Mouse (Mus musculus): ENCODE data around the gene Nectin2. TPM values are rescaled to one million over a fixed set of nuclear protein-coding genes. Genes with fewer than 3 reads are reported as not detected.
A peak's percentile ranks its signal among the peaks of the same experiment; 100 is the strongest.

Nectin2 gene
- polyA plus RNA-seq, 1 experiment from 2014 or later = 55.2 TPM

DNA sequence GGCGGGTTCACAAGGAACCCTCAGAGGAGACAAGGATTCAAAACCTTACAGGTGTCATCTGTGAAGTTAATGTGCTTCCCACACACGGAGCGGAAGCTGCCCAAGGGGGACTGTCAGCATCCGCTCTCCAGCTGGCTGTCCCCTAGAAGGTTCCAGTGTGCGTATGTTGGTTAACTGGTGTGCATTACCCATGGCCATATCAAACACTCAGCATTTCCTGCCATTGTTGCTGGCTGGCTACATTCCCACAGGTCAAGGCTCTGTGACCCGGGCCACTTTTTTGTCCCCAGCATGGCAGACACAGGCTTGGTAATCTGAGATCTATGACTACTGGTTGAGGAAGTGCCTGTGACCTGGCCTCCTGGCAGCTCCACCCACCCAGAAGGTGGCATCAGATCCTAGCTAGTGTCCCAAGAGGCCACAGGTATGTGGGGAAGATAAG, 27.5 kb downstream of the Nectin2 start:
- ATAC-seq (ENCODE audit: low read depth) (no peak), DNase-seq (ENCODE audit: low spot score) (no peak)
- Histone ChIP-seq H3K4me1 (ENCODE audit: control insufficient read depth, insufficient read depth, low read length) (no peaks in the 10 kb centered on the region), H3K36me3 (ENCODE audit: control insufficient read depth, insufficient read depth, low read length) (peaks cover 89% of the 10 kb centered on the region), H3K27me3 (replicated peaks; ENCODE audit: control insufficient read depth, insufficient read depth, low read length) (no peaks in the 10 kb centered on the region), H3K9ac (ENCODE audit: low read depth, low read length) (no peak overlapping the region), H3K27ac (replicated peaks; ENCODE audit: low read depth, low read length) (no peak overlapping the region), H3K4me2 (ENCODE audit: low read depth, low read length) (no peak overlapping the region), H3K4me3 (ENCODE audit: low read depth, low read length) (no peak overlapping the region), H3K9me3 (ENCODE audit: control insufficient read depth, low read length) (peaks cover 18% of the 10 kb centered on the region)
- WGBS = 82% methylated on average over 6 of the region's 6 CpGs

DNA sequence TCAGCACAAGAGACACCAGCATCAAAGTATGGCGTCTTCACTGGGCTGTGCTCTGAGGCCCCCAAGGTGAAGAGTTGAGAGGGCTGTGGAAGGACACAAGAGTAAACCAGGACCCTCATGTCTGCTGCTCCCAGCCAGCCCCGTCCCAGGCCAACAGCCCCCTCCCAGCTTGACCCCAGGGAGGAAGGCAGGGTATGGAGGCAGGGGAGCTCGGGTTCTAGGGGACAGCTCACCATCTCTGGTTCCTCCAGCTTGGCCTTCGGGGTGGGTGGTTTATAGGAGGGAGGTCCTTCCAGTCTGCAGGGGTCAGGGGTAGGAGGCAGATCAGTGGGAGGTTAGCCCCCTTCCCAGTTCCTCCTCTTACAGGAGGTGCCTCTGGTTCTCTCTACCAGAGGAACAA, 31.1 kb downstream of the Nectin2 start:
- H3K4me3 ChIP-seq (ENCODE audit: low read depth, low read length) = no peak overlapping the region
- 0 out of 2 replicates have a peak, but pooled peaks cover 4% of the 10 kb centered on the region for H3K4me1 ChIP-seq (ENCODE audit: control insufficient read depth, insufficient read depth, low read length)
- H3K36me3 ChIP-seq (ENCODE audit: control insufficient read depth, insufficient read depth, low read length) = peaks cover 56% of the 10 kb centered on the region
- WGBS = 86% methylated on average over 3 of the region's 4 CpGs
- no peak for ATAC-seq (ENCODE audit: low read depth)
- H3K27ac ChIP-seq (replicated peaks; ENCODE audit: low read depth, low read length) = no peak overlapping the region
- H3K9me3 ChIP-seq (ENCODE audit: control insufficient read depth, low read length) = peaks cover 18% of the 10 kb centered on the region
- no peak for DNase-seq (ENCODE audit: low spot score)
- H3K9ac ChIP-seq (ENCODE audit: low read depth, low read length) = no peak overlapping the region
- no peak overlapping the region for H3K4me2 ChIP-seq (ENCODE audit: low read depth, low read length)
- no peaks in the 10 kb centered on the region for H3K27me3 ChIP-seq (replicated peaks; ENCODE audit: control insufficient read depth, insufficient read depth, low read length)

DNA sequence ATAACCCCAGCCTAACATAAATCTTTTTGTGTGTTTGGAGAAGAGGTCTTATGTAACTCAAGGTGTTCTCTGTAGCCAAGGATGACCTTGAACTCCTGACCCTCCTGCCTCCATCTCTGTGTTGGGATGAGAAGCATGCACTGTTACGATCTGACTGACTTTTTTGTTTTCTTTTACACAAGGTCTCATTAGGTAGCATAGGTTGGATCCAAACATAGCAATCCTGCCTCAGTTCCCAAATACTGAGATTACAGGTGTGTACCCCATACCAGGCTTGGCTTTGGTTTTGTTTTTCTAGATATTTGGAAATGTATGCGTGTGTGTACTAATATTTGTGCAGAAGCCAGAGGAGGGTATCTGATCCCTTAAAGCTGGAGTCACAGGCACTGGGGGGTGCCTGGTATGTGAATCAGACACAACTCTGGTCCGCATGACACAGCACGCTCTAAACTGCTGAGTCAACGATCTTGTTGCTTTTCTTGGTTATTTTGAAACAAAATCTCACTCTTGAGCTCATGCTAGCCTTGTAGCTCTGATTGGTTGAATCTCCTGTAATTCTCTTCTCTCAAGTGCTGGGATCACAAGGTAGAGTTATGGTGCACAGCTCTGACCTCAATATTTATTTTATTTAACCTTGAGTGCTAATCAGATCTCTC, 31.9 kb downstream of the Nectin2 start:
- Histone ChIP-seq H3K36me3 (ENCODE audit: control insufficient read depth, insufficient read depth, low read length) (peaks cover 53% of the 10 kb centered on the region), H3K27me3 (replicated peaks; ENCODE audit: control insufficient read depth, insufficient read depth, low read length) (no peaks in the 10 kb centered on the region), H3K27ac (replicated peaks; ENCODE audit: low read depth, low read length) (no peak overlapping the region), H3K4me3 (ENCODE audit: low read depth, low read length) (no peak overlapping the region), H3K9ac (ENCODE audit: low read depth, low read length) (no peak overlapping the region), H3K9me3 (ENCODE audit: control insufficient read depth, low read length) (peaks cover 18% of the 10 kb centered on the region), H3K4me2 (ENCODE audit: low read depth, low read length) (no peak overlapping the region), H3K4me1 (ENCODE audit: control insufficient read depth, insufficient read depth, low read length) (0 out of 2 replicates have a peak, but pooled peaks cover 4% of the 10 kb centered on the region)
- DNase-seq (ENCODE audit: low spot score) (no peak), ATAC-seq (ENCODE audit: low read depth) (no peak)
- WGBS = 97% methylated on average over 5 of the region's 5 CpGs

DNA sequence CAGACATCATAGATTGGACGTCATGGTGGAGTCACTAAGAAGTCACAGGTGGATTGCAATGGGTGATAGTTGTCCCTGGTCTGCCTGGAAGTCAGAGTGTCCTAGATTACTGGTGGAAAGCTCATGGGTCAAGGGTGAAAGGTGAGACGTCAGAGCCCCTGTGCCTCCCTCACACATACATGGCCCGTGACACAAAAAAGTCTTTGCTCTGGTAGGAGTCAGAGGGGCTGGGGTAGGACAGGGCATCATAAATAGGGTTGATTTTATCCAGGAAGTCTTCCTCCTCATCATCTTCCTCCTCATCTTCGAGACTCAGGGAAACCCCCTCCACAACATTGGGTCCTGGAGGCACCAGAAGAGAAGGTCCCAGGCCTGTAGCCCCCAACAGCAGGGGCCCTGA, 32.9 kb downstream of the Nectin2 start:
- Histone ChIP-seq H3K27ac (replicated peaks; ENCODE audit: low read depth, low read length) (no peak overlapping the region), H3K9ac (ENCODE audit: low read depth, low read length) (no peak overlapping the region), H3K9me3 (ENCODE audit: control insufficient read depth, low read length) (peaks cover 18% of the 10 kb centered on the region), H3K4me3 (ENCODE audit: low read depth, low read length) (no peak overlapping the region), H3K4me1 (ENCODE audit: control insufficient read depth, insufficient read depth, low read length) (0 out of 2 replicates have a peak, but pooled peaks cover 4% of the 10 kb centered on the region), H3K4me2 (ENCODE audit: low read depth, low read length) (no peak overlapping the region), H3K36me3 (ENCODE audit: control insufficient read depth, insufficient read depth, low read length) (peaks cover 54% of the 10 kb centered on the region), H3K27me3 (replicated peaks; ENCODE audit: control insufficient read depth, insufficient read depth, low read length) (no peaks in the 10 kb centered on the region)
- DNase-seq (ENCODE audit: low spot score) (no peak), ATAC-seq (ENCODE audit: low read depth) (no peak)
- WGBS = 75% methylated on average over 4 of the region's 4 CpGs

DNA sequence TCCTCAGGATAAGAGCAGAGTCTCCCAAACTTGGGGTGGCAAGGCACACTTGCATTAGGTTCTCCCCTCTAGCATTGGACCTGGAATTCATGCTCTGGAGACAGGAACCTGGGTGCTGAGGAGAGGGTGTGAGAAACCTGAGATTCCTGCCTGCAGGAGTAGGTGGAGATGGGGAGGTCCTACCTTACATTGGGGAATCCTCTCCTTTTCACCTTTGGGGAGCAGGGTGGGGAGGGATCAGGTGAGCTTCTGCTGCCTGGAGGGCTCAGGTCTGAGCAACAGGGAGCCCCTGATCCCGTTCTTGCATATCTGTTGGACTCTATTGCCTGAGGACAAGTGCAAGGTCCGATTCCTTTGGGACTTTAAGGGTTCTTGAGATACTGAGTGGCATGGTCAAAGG, 33.5 kb downstream of the Nectin2 start:
- 74% methylated on average over 2 of the region's 2 CpGs for WGBS
- Histone ChIP-seq H3K4me3 (ENCODE audit: low read depth, low read length) (no peak overlapping the region), H3K9me3 (ENCODE audit: control insufficient read depth, low read length) (peaks cover 15% of the 10 kb centered on the region), H3K27ac (replicated peaks; ENCODE audit: low read depth, low read length) (no peak overlapping the region), H3K27me3 (replicated peaks; ENCODE audit: control insufficient read depth, insufficient read depth, low read length) (no peaks in the 10 kb centered on the region), H3K4me1 (ENCODE audit: control insufficient read depth, insufficient read depth, low read length) (0 out of 2 replicates have a peak, but pooled peaks cover 4% of the 10 kb centered on the region), H3K36me3 (ENCODE audit: control insufficient read depth, insufficient read depth, low read length) (peaks cover 55% of the 10 kb centered on the region), H3K4me2 (ENCODE audit: low read depth, low read length) (no peak overlapping the region), H3K9ac (ENCODE audit: low read depth, low read length) (no peak overlapping the region)
- DNase-seq (ENCODE audit: low spot score) (no peak), ATAC-seq (ENCODE audit: low read depth) (no peak)

DNA sequence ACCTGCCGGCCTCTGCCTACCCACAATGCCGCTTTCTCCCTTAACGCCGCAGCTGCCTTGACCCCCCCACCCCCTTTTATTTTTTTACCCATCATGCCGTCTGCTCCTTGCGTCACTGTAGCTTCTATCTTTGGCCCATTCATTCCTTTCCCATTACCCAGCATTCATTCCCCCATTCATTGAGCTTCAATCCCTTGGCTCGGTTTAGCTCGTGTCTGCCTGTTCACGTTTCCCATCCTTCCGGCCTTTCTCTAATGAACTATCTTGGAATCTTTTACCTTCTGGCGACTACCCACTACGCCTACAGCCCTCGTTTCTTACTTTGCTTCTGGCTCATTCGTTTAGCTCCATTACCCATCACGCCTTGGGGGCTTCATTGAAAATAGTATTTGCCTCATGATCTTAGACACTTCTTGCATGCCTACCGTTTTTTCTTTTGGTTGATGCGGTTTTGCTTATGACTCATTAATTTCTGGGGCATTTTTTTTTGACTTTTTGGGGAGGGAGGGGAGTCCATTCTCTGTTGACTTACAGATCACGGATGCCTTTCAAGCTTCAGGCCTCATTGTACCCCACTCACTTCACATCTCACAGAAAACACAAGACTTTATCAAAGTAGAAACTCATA, 34.1 kb downstream of the Nectin2 start:
- H3K4me1 ChIP-seq (ENCODE audit: control insufficient read depth, insufficient read depth, low read length) = 0 out of 2 replicates have a peak, but pooled peaks cover 4% of the 10 kb centered on the region
- 6% methylated on average over 18 of the region's 18 CpGs for WGBS
- peak overlapping the region; percentile 65 for H3K4me2 ChIP-seq (ENCODE audit: low read depth, low read length)
- H3K9ac ChIP-seq (ENCODE audit: low read depth, low read length) = peak overlapping the region; percentile 57
- peak overlapping the region; percentile 88 for H3K27ac ChIP-seq (replicated peaks; ENCODE audit: low read depth, low read length)
- no peak for DNase-seq (ENCODE audit: low spot score)
- peak overlapping the region; percentile 37 for H3K4me3 ChIP-seq (ENCODE audit: low read depth, low read length)
- H3K9me3 ChIP-seq (ENCODE audit: control insufficient read depth, low read length) = peaks cover 9% of the 10 kb centered on the region
- H3K36me3 ChIP-seq (ENCODE audit: control insufficient read depth, insufficient read depth, low read length) = peaks cover 55% of the 10 kb centered on the region
- no peak for ATAC-seq (ENCODE audit: low read depth)
- H3K27me3 ChIP-seq (replicated peaks; ENCODE audit: control insufficient read depth, insufficient read depth, low read length) = no peaks in the 10 kb centered on the region

DNA sequence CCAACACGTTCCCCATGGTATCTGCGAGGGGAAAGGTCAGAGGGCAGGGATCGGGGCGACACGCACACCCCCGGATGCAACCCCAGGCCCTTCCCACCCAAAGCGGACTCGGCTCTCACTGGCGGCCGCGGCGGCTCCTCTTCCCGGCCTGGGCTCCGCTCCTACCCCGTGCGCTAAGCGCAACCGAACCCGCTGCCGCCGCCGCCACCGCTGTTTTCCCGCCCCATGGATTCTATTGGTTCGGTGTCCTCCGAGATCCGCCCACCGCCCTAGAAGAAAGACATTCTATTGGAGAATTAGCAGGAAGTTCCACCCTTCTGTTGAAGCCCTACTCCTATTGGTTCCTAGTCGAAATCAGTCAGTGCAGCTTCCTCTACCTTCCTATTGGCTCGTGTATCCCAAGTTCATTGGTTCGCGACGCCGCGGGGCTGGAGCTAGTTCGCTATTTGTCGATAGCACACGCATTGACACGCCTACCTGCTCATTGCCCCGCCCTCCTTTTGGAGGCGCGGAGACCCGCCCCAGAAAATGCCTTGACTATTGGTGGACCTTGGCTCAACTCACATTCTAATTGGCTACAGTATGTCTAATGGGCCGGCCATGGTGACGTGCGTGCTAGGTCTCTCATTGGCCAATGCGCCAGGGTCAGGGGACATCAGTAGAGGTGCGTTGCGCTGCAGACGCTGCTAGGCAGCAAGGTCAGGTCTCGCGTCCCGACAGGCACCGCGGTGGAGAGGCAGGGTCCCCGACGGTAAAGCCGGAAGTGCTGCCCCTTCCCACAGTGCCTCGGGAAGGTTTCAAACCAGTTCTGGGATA, 34.8 kb downstream of the Nectin2 start, which contains the start of gene Tomm40:
Tomm40 (minus strand) TSS at position 200 of the 816 bp plus-strand sequence.
- Histone ChIP-seq H3K9me3 (ENCODE audit: control insufficient read depth, low read length) (peaks cover 2% of the 10 kb centered on the region; the same call in 1 of the 2 replicates), H3K4me1 (ENCODE audit: control insufficient read depth, insufficient read depth, low read length) (0 out of 2 replicates have a peak, but pooled peaks cover 4% of the 10 kb centered on the region), H3K27ac (replicated peaks; ENCODE audit: low read depth, low read length) (peak within 1 kb of the TSS; percentile 88), H3K27me3 (replicated peaks; ENCODE audit: control insufficient read depth, insufficient read depth, low read length) (no peaks in the 10 kb centered on the region), H3K4me3 (ENCODE audit: low read depth, low read length) (peak within 1 kb of the TSS; percentile 87), H3K36me3 (ENCODE audit: control insufficient read depth, insufficient read depth, low read length) (peaks cover 53% of the 10 kb centered on the region), H3K4me2 (ENCODE audit: low read depth, low read length) (peak within 1 kb of the TSS; percentile 90), H3K9ac (ENCODE audit: low read depth, low read length) (peak within 1 kb of the TSS; percentile 97)
- WGBS = 0% methylated on average over 32 of the region's 59 CpGs
- ATAC-seq (ENCODE audit: low read depth) (peak; percentile 99), DNase-seq (ENCODE audit: low spot score) (peak; percentile 100)

DNA sequence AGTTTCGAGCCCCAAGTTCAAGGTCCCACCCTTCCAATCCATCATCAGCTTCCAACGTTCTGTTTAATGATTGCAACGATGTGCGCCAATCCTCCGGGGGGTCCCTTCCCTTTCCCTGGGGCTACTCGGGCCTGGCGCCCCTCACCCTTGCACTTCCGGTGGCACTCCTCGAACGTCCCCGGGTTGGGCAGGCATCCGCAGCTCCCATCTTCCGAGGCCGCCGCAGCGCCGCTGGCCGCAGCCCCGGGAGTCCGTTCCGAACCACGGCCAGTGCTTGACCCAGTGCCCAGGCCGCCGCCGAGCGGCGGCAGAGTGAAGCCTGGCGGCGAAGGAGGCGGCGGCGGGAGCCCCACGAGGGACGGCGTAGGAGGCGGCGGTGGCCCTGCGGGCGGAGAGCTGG, 35.4 kb downstream of the Nectin2 start:
- Histone ChIP-seq H3K36me3 (ENCODE audit: control insufficient read depth, insufficient read depth, low read length) (peaks cover 52% of the 10 kb centered on the region), H3K9ac (ENCODE audit: low read depth, low read length) (peak overlapping the region; percentile 97), H3K27me3 (replicated peaks; ENCODE audit: control insufficient read depth, insufficient read depth, low read length) (no peaks in the 10 kb centered on the region), H3K4me3 (ENCODE audit: low read depth, low read length) (peak overlapping the region; percentile 87), H3K4me2 (ENCODE audit: low read depth, low read length) (peak overlapping the region; percentile 90), H3K9me3 (ENCODE audit: control insufficient read depth, low read length) (no peaks in the 10 kb centered on the region), H3K27ac (replicated peaks; ENCODE audit: low read depth, low read length) (peak overlapping the region; percentile 75), H3K4me1 (ENCODE audit: control insufficient read depth, insufficient read depth, low read length) (0 out of 2 replicates have a peak, but pooled peaks cover 4% of the 10 kb centered on the region)
- no peak for ATAC-seq (ENCODE audit: low read depth)
- under 1% methylated on average over 34 of the region's 39 CpGs for WGBS
- no peak for DNase-seq (ENCODE audit: low spot score)
